Mouse (Mus musculus): ENCODE measurements at regions not wholly inside any gene's neighbourhood (a gene's known extent, or its start where the extent isn't known, plus 50 kb on each side); places are given as distances from the start of the nearest gene placed in this dataset.

DNA sequence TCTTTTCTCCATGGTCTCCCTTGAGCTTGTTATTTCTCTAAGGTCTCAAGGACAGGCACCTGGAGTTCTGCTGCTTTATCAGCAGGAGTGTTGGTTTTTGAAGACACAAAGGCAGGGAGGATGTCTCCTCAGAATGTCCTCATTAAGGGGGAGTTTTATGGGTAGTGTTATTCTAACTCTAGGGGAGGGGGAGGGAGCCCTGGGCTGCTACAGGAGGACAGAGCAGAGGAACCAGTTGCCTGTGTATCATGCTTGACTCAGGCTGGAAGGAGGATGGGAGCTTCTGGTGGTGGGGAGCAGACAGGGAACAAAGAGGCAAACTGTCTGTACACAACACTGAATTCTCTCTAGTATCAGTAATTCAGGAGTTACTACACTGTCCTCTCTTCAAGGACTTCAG, 171.9 kb upstream of the Cntnap5a start:
- no peak for DNase-seq (ENCODE audit: low spot score in 2 of 2)

GRCm38 (mm10) chr1:115533746-115534145, 150.8 kb upstream of the Cntnap5a start:
- DNase-seq (ENCODE audit: low spot score in 2 of 2) = peak in 1 of 2 experiments; percentile 17

GRCm38 (mm10) chr1:115545994-115546393, 138.6 kb upstream of the Cntnap5a start:
- DNase-seq (ENCODE audit: low spot score in 2 of 2) = no peak

All from right cerebral cortex, postnatal 10 days (tissue).